20 mouse cellular contexts compared by ENCODE assay signal in the genomic region with DNA sequence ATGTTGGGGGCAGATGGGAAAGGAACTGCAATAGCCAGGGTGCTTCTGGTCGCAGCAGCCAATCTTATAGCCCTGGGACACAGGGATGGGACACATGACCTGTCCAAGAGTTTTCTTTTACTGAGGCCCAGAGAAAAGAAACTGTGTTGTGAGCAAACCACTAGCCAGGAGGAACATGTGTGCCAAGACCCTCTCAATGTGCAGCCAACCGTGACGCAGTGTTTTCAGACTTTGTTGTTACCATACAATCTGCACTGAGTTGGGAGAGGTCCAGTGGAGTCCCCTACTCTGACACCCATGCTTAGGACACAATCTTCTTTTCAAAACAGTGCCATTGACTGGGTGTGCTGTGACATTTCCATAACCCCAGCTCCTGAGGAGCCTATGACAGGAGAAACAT. TPM values are rescaled to one million over a fixed set of nuclear protein-coding genes. Genes with fewer than 3 reads are reported as not detected.
DNase-seq lines count a peak whose midpoint lies in the region; ATAC-seq and TF ChIP-seq lines count a peak whose summit lies in the region.
"Had no signal": no experiment of that assay in that cellular context is flagged by ENCODE, and none has a peak within 500 bp of the region (broad histone marks: within the 10 kb centered on the region; RNA-seq: fewer than 3 reads in every experiment).

No protein-coding gene starts in this region.

- H3K27me3 ChIP-seq in forebrain, embryonic 14.5 days (replicated peaks; ENCODE audit: control insufficient read depth, insufficient read depth, low read length), result peaks cover 2% of the 10 kb centered on the region; the same call in 1 of the 2 replicates
- H3K27me3 ChIP-seq in forebrain, embryonic 11.5 days (ENCODE audit: control insufficient read depth, insufficient read depth, low read length), result peaks cover 8% of the 10 kb centered on the region; the same call in 1 of the 2 replicates
- H3K27me3 ChIP-seq in CH12.LX (replicated peaks), result peaks cover 10% of the 10 kb centered on the region
- H3K27me3 ChIP-seq in heart, embryonic 12.5 days (replicated peaks), result peaks cover 13% of the 10 kb centered on the region
- H3K27me3 ChIP-seq: forebrain, embryonic 15.5 days had no signal

- H3K36me3 ChIP-seq in forebrain, embryonic 14.5 days (ENCODE audit: control insufficient read depth, insufficient read depth, low read length), result no peaks in the 10 kb centered on the region
- no peaks in the 10 kb centered on the region for H3K36me3 ChIP-seq in forebrain, embryonic 11.5 days (ENCODE audit: control insufficient read depth, insufficient read depth, low read length)
- no peaks in the 10 kb centered on the region for H3K36me3 ChIP-seq in CH12.LX (replicated peaks in 1 of 2; ENCODE audit: control insufficient read depth in 1 of 2, insufficient read depth in 1 of 2, low read length in 1 of 2)
- H3K36me3 ChIP-seq in heart, embryonic 12.5 days, result no peaks in the 10 kb centered on the region
- H3K36me3 ChIP-seq: embryonic facial prominence, embryonic 10.5 days; embryonic facial prominence, embryonic 12.5 days; forebrain, embryonic 12.5 days; forebrain, embryonic 15.5 days had no signal

- intact Hi-C loops in left cerebral cortex, postnatal 4 days (cut with DNase I), result no loop called here

- peak; percentile 14 for DNase-seq in forebrain, embryonic 14.5 days (ENCODE audit: low spot score)
- no peak for DNase-seq in forebrain, embryonic 11.5 days (ENCODE audit: low spot score)
- peak; percentile 39 for DNase-seq in left cerebral cortex, postnatal 4 days
- no peak for DNase-seq in left cerebral cortex, adult 8-10 months (ENCODE audit: low spot score in 2 of 2)
- no peak for DNase-seq in CH12.LX (ENCODE audit: extremely low read depth)
- DNase-seq: adrenal gland, adult 2 months; adrenal gland, postnatal 10 days; adrenal gland, postnatal 25 days; B cell, adult 2 months; cerebellum, adult 11-12 months; cerebellum, adult 2 months; cerebellum, adult 9-10 months; cerebellum, postnatal 25 days; forebrain, postnatal 0 days had no signal

- H3K4me2 ChIP-seq in forebrain, embryonic 14.5 days (ENCODE audit: low read length), result no peak overlapping the region
- H3K4me2 ChIP-seq in forebrain, embryonic 11.5 days (ENCODE audit: low read depth, low read length, severe bottlenecking), result no peak overlapping the region
- H3K4me2 ChIP-seq in CH12.LX (ENCODE audit: insufficient read depth, low read depth, poor library complexity, severe bottlenecking), result no peak overlapping the region
- H3K4me2 ChIP-seq in heart, embryonic 12.5 days, result no peak overlapping the region
- H3K4me2 ChIP-seq: embryonic facial prominence, embryonic 12.5 days; forebrain, embryonic 12.5 days; forebrain, embryonic 15.5 days had no signal

- dilution Hi-C loops in CH12.LX (cut with MboI; ENCODE audit: extremely low pct_ligation_motif_present, extremely low pct_unique_long_range_greater_than_20kb, low sequenced_read_pairs), result no loop called here

- TF ChIP-seq RAD21 in CH12.LX (IDR thresholded peaks at IDR 0.05; ENCODE audit: low read depth, low read length), result no peak

- in situ Hi-C loops in CH12.LX (cut with MboI; ENCODE audit: low pct_ligation_motif_present, low pct_unique_long_range_greater_than_20kb, low sequenced_read_pairs), result no loop called here

- H3K27ac ChIP-seq in forebrain, embryonic 14.5 days (ENCODE audit: low read depth, low read length), result no peak overlapping the region
- H3K27ac ChIP-seq in forebrain, embryonic 11.5 days (ENCODE audit: low read depth, low read length), result no peak overlapping the region
- no peak overlapping the region for H3K27ac ChIP-seq in CH12.LX (ENCODE audit: insufficient read depth, low read depth)
- H3K27ac ChIP-seq in heart, embryonic 12.5 days (ENCODE audit: poor library complexity, severe bottlenecking), result no peak overlapping the region
- H3K27ac ChIP-seq: embryonic facial prominence, embryonic 10.5 days; embryonic facial prominence, embryonic 12.5 days; forebrain, embryonic 12.5 days; forebrain, embryonic 15.5 days had no signal

- TF ChIP-seq POLR2A in CH12.LX (IDR thresholded peaks at IDR 0.05; ENCODE audit: low read depth, low read length), result no peak

- WGBS in forebrain, embryonic 14.5 days, result 72% methylated on average over 3 of the region's 3 CpGs
- 85% methylated on average over 3 of the region's 3 CpGs for WGBS in forebrain, embryonic 11.5 days
- 88% methylated on average over 3 of the region's 3 CpGs for WGBS in heart, embryonic 12.5 days

- no peak overlapping the region for H3K4me3 ChIP-seq in forebrain, embryonic 14.5 days (ENCODE audit: low read depth, low read length)
- no peak overlapping the region for H3K4me3 ChIP-seq in forebrain, embryonic 11.5 days (ENCODE audit: low read depth, low read length)
- H3K4me3 ChIP-seq in CH12.LX (replicated peaks in 1 of 3; ENCODE audit: low read depth in 2 of 3, low read length in 2 of 3, poor library complexity in 1 of 3), result no peak overlapping the region
- H3K4me3 ChIP-seq in heart, embryonic 12.5 days, result no peak overlapping the region
- H3K4me3 ChIP-seq: embryonic facial prominence, embryonic 10.5 days; embryonic facial prominence, embryonic 12.5 days; forebrain, embryonic 12.5 days; forebrain, embryonic 15.5 days had no signal

- no peak for TF ChIP-seq EP300 in CH12.LX (IDR thresholded peaks at IDR 0.05; ENCODE audit: low read length)

- 0 out of 2 replicates have a peak, but pooled peaks cover 4% of the 10 kb centered on the region for H3K4me1 ChIP-seq in forebrain, embryonic 14.5 days (ENCODE audit: control insufficient read depth, insufficient read depth, low read length)
- no peaks in the 10 kb centered on the region for H3K4me1 ChIP-seq in forebrain, embryonic 11.5 days (replicated peaks; ENCODE audit: control insufficient read depth, insufficient read depth, low read length)
- H3K4me1 ChIP-seq in CH12.LX (ENCODE audit: control insufficient read depth in 1 of 2, insufficient read depth in 2 of 2), result peaks cover 0 to 8% of the 10 kb centered on the region in 2 experiments; a peak in 1 of 4 replicates
- H3K4me1 ChIP-seq in heart, embryonic 12.5 days (replicated peaks), result peaks cover 21% of the 10 kb centered on the region

- H3K9ac ChIP-seq in forebrain, embryonic 14.5 days (ENCODE audit: low read length), result no peak overlapping the region
- H3K9ac ChIP-seq in forebrain, embryonic 11.5 days (ENCODE audit: low read length), result no peak overlapping the region
- no peak overlapping the region for H3K9ac ChIP-seq in CH12.LX (ENCODE audit: insufficient read depth, low read depth)
- H3K9ac ChIP-seq in heart, embryonic 12.5 days, result no peak overlapping the region
- H3K9ac ChIP-seq: embryonic facial prominence, embryonic 12.5 days; forebrain, embryonic 12.5 days; forebrain, embryonic 15.5 days; forebrain, postnatal 0 days had no signal

- ATAC-seq in forebrain, embryonic 14.5 days, result no peak
- ATAC-seq in forebrain, embryonic 11.5 days (replicated peaks; ENCODE audit: low FRiP score), result no peak
- no peak for ATAC-seq in heart, embryonic 12.5 days (ENCODE audit: insufficient number of reproducible peaks, low FRiP score)
- ATAC-seq: CD4-positive, CD25-positive, alpha-beta regulatory T cell, adult 4 months; forebrain, embryonic 15.5 days; forebrain, postnatal 0 days had no signal

- H3K9me3 ChIP-seq in forebrain, embryonic 14.5 days (replicated peaks; ENCODE audit: control insufficient read depth, low read length), result no peaks in the 10 kb centered on the region
- no peaks in the 10 kb centered on the region for H3K9me3 ChIP-seq in forebrain, embryonic 11.5 days (ENCODE audit: control insufficient read depth, low read length)
- no peaks in the 10 kb centered on the region for H3K9me3 ChIP-seq in CH12.LX (replicated peaks; ENCODE audit: low read length)
- H3K9me3 ChIP-seq in heart, embryonic 12.5 days (replicated peaks), result no peaks in the 10 kb centered on the region
- H3K9me3 ChIP-seq: embryonic facial prominence, embryonic 10.5 days; embryonic facial prominence, embryonic 12.5 days; forebrain, embryonic 12.5 days; forebrain, embryonic 15.5 days had no signal

- no peaks in the 10 kb centered on the region for H3K79me2 ChIP-seq in CH12.LX (replicated peaks; ENCODE audit: control insufficient read depth, extremely low read depth, insufficient read depth, poor library complexity, severe bottlenecking)

- no peak for TF ChIP-seq CTCF in CH12.LX (conservative IDR thresholded peaks at IDR 0.05 in 1 of 2, IDR thresholded peaks at IDR 0.05 in 1 of 2; ENCODE audit: low read depth in 2 of 2, low read length in 2 of 2)

TF ChIP-seq in CH12.LX, 34 proteins besides CTCF, POLR2A, EP300 and RAD21:
- TF ChIP-seq SIN3A (IDR thresholded peaks at IDR 0.05; ENCODE audit: low read length) (no peak), PAX5 (IDR thresholded peaks at IDR 0.05; ENCODE audit: low read length) (peak; percentile 94)

RNA-seq across cellular contexts. Expression of gene Grhl1, which starts 4.5 kb away (rescaled TPM):
- 0.72 and 0.79 TPM in 2 replicates for polyA plus RNA-seq in forebrain, embryonic 14.5 days (2014; fragmentation: Nextera tagmentation; extraction: Ambion mirVana)
- 0.40 and 0.61 TPM in 2 replicates for polyA plus RNA-seq in forebrain, embryonic 11.5 days (2014; fragmentation: Nextera tagmentation; extraction: Ambion mirVana)
- total RNA-seq in left cerebral cortex, postnatal 4 days (2021), result 1 to 10 TPM; 3.2 to 3.7 TPM
- total RNA-seq in left cerebral cortex, adult 8-10 months (2022), result 10 to 100 TPM in 3 of 4 experiments, 1 to 10 TPM in 1; 8.6 to 11.3 (median 10.5) TPM
- total RNA-seq in CH12.LX (2012; rRNA removed), result 1.3 and 1.6 TPM in 2 replicates
- 0.54 and 0.63 TPM in 2 replicates for total RNA-seq in CH12.LX (2014; rRNA removed)
- polyA plus RNA-seq in CH12.LX (2012; ENCODE audit: insufficient read length, low read depth), result 0.66 and 0.75 TPM in 2 replicates
- 3.9 and 4.5 TPM in 2 replicates for polyA plus RNA-seq in heart, embryonic 12.5 days (2016; fragmentation: Nextera tagmentation; extraction: Ambion mirVana)

Comparison
In these comparisons a context has a peak if more than half of its experiments do, and no peak if none do; other contexts are left out.
1. DNase-seq: peak in forebrain, embryonic 14.5 days (single experiment) and left cerebral cortex, postnatal 4 days (single experiment); none in forebrain, embryonic 11.5 days (single experiment), left cerebral cortex, adult 8-10 months (0 of 2) and CH12.LX (single experiment).